Mouse (Mus musculus): Measurements from ENCODE around the gene Acot7. TPM values are rescaled to one million over a fixed set of nuclear protein-coding genes. Genes with fewer than 3 reads are reported as not detected.

Acot7 gene
- polyA plus RNA-seq, 1 experiment from 2014 or later: 125 TPM

- no peak overlapping the region for H3K27ac ChIP-seq (ENCODE audit: low read depth, low read length)
- H3K9me3 ChIP-seq (ENCODE audit: control insufficient read depth, low read length): no peaks in the 10 kb centered on the region
- no peaks in the 10 kb centered on the region; the same call in 1 of the 2 replicates for H3K27me3 ChIP-seq (ENCODE audit: control insufficient read depth, insufficient read depth, low read length)
- WGBS: 90% methylated on average over 9 of the region's 9 CpGs
- H3K9ac ChIP-seq (ENCODE audit: low read depth, low read length): no peak overlapping the region
- H3K4me3 ChIP-seq (ENCODE audit: low read depth, low read length): no peak overlapping the region
- DNase-seq (ENCODE audit: low spot score) (no peak), ATAC-seq (ENCODE audit: low FRiP score) (no peak)
- no peaks in the 10 kb centered on the region for H3K36me3 ChIP-seq (ENCODE audit: control insufficient read depth, insufficient read depth, low read length)
- no peak overlapping the region for H3K4me2 ChIP-seq (replicated peaks; ENCODE audit: low read depth, low read length)
- peaks cover 3% of the 10 kb centered on the region; the same call in 1 of the 2 replicates for H3K4me1 ChIP-seq (replicated peaks; ENCODE audit: control insufficient read depth, insufficient read depth, low read length)
These were observed 87.1 kb downstream of the Acot7 start for GRCm38 (mm10) chr4:152264867-152265568.

GRCm38 (mm10) chr4:152265791-152266190 is 87.9 kb downstream of the Acot7 start:
- H3K9me3 ChIP-seq (ENCODE audit: control insufficient read depth, low read length): no peaks in the 10 kb centered on the region
- H3K27ac ChIP-seq (ENCODE audit: low read depth, low read length): no peak overlapping the region
- no peak overlapping the region for H3K4me3 ChIP-seq (ENCODE audit: low read depth, low read length)
- no peaks in the 10 kb centered on the region for H3K36me3 ChIP-seq (ENCODE audit: control insufficient read depth, insufficient read depth, low read length)
- peaks cover 3% of the 10 kb centered on the region; the same call in 1 of the 2 replicates for H3K4me1 ChIP-seq (replicated peaks; ENCODE audit: control insufficient read depth, insufficient read depth, low read length)
- WGBS: 60% methylated on average over 5 of the region's 5 CpGs
- H3K4me2 ChIP-seq (replicated peaks; ENCODE audit: low read depth, low read length): no peak overlapping the region
- H3K9ac ChIP-seq (ENCODE audit: low read depth, low read length): no peak overlapping the region
- no peaks in the 10 kb centered on the region; the same call in 1 of the 2 replicates for H3K27me3 ChIP-seq (ENCODE audit: control insufficient read depth, insufficient read depth, low read length)
- DNase-seq (ENCODE audit: low spot score): no peak
- no peak for ATAC-seq (ENCODE audit: low FRiP score)

DNA sequence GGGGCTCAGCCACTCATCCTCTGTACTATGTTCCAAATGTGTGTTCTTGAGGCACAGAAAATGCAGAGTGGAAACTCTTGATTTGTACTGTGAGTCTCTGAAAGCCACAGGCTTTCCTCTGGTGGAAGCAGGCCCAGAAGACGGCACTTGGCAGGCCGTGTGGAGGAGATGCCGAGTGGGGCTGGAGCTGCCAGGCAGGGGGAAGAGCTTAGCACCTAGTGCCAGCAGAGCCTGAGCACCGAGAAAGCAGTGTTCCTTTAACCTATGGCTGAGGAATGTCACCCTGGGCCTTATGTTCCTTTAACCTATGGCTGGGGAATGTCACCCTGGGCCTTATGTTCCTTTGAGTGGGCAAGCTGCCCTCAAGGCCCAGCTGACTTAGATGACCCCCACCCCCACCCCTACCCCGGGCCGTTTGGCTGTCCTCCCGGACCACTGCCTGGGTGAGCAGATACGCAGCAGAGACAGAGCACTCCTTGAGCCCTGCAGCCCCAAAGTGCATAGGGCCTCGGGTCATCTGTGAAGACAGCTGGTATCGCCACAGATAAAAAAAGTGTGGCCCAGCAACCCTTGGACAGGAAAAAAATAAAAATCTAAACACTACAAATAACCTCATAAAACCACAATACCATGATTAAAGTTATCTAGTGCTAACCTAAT is 88.4 kb downstream of the Acot7 start:
- H3K27me3 ChIP-seq (ENCODE audit: control insufficient read depth, insufficient read depth, low read length): no peaks in the 10 kb centered on the region; the same call in 1 of the 2 replicates
- no peak overlapping the region for H3K4me2 ChIP-seq (replicated peaks; ENCODE audit: low read depth, low read length)
- no peak overlapping the region for H3K9ac ChIP-seq (ENCODE audit: low read depth, low read length)
- H3K36me3 ChIP-seq (ENCODE audit: control insufficient read depth, insufficient read depth, low read length): no peaks in the 10 kb centered on the region
- DNase-seq (ENCODE audit: low spot score) (no peak), ATAC-seq (ENCODE audit: low FRiP score) (no peak)
- no peak overlapping the region for H3K27ac ChIP-seq (ENCODE audit: low read depth, low read length)
- H3K4me3 ChIP-seq (ENCODE audit: low read depth, low read length): no peak overlapping the region
- H3K4me1 ChIP-seq (replicated peaks; ENCODE audit: control insufficient read depth, insufficient read depth, low read length): peaks cover 3% of the 10 kb centered on the region; the same call in 1 of the 2 replicates
- H3K9me3 ChIP-seq (ENCODE audit: control insufficient read depth, low read length): no peaks in the 10 kb centered on the region
- 54% methylated on average over 10 of the region's 10 CpGs for WGBS

DNA sequence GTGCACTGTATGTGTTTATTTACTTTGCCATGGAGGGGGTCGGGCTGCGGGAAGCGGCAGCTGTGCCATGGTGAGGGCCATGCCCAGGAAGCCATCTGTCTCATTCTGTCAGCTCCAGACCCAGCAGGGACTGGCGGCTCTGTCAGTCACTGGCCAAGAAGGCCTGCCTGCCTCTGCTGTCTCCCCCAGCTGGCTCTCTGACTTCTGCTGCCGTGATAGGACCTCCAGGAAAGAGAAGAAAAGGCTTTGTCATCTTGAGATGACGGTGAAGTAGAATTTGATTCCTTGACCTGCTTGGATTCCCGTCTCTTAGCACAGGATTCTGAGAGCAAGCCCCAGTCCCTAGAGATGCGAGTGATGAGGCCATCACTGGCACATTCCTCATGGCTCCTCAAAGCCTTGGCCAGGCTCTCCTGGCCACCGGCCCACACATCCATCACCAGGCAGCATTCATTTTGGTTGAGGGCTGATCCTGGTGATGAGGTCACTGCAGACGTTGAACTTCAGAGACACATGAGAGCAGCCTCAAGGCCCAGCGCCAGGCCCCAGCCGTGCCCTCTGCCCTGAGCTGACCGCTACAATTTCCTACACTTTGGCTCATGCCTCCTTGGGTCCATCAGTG is 89.9 kb downstream of the Acot7 start:
- Histone ChIP-seq H3K27ac (ENCODE audit: low read depth, low read length) (no peak overlapping the region), H3K4me2 (replicated peaks; ENCODE audit: low read depth, low read length) (no peak overlapping the region), H3K27me3 (ENCODE audit: control insufficient read depth, insufficient read depth, low read length) (peaks cover 2% of the 10 kb centered on the region; the same call in 1 of the 2 replicates), H3K4me1 (replicated peaks; ENCODE audit: control insufficient read depth, insufficient read depth, low read length) (peaks cover 6% of the 10 kb centered on the region; the same call in 1 of the 2 replicates), H3K4me3 (ENCODE audit: low read depth, low read length) (no peak overlapping the region), H3K9ac (ENCODE audit: low read depth, low read length) (no peak overlapping the region), H3K9me3 (ENCODE audit: control insufficient read depth, low read length) (no peaks in the 10 kb centered on the region), H3K36me3 (ENCODE audit: control insufficient read depth, insufficient read depth, low read length) (no peaks in the 10 kb centered on the region)
- no peak for ATAC-seq (ENCODE audit: low FRiP score)
- WGBS: 66% methylated on average over 13 of the region's 13 CpGs
- DNase-seq (ENCODE audit: low spot score): no peak

DNA sequence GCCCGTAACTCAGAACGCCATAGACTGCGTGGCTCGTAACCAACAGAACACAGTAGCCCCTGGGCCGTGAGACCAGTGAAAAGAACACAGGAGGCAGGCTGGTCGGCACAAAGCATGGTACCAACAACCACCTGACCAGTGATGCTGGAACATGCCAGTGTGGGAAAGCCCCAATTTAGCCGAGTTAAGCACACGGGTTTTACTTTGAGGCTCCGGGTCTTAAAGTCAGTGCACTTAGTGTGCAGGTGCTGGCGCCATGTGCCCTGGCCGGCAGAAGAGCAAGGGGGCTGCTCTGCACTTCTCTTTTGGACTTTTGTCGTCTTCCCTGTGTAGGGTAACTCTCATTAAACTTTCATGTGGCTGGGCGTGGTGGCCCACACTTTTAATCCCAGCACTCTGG is 92.0 kb downstream of the Acot7 start:
- Histone ChIP-seq H3K4me1 (replicated peaks; ENCODE audit: control insufficient read depth, insufficient read depth, low read length) (peaks cover 9% of the 10 kb centered on the region; the same call in 1 of the 2 replicates), H3K9ac (ENCODE audit: low read depth, low read length) (no peak overlapping the region), H3K4me2 (replicated peaks; ENCODE audit: low read depth, low read length) (no peak overlapping the region), H3K27ac (ENCODE audit: low read depth, low read length) (no peak overlapping the region), H3K9me3 (ENCODE audit: control insufficient read depth, low read length) (no peaks in the 10 kb centered on the region), H3K36me3 (ENCODE audit: control insufficient read depth, insufficient read depth, low read length) (no peaks in the 10 kb centered on the region), H3K27me3 (ENCODE audit: control insufficient read depth, insufficient read depth, low read length) (peaks cover 10% of the 10 kb centered on the region), H3K4me3 (ENCODE audit: low read depth, low read length) (no peak overlapping the region)
- no peak for ATAC-seq (ENCODE audit: low FRiP score)
- 91% methylated on average over 13 of the region's 13 CpGs for WGBS
- DNase-seq (ENCODE audit: low spot score): no peak

DNA sequence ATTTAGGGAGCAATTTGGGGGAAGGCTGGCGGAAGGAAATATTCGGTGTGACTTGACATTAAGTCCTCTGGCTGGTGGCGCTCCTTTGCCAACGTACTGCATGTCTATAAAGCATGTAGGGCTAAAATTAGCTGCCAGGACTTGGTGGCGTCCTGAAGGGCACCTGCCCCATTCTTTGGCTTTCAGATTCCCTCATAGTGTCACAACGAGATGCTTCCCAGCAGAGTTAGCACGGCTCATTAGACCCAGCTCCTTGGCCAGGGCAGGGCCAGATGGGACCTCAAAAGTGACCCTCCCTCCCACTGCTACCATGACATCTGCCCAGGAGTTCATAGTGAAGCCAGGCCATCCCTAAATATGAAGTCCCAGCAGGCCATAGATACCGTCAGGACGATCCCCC is 92.7 kb downstream of the Acot7 start:
- Histone ChIP-seq H3K9ac (ENCODE audit: low read depth, low read length) (no peak overlapping the region), H3K36me3 (ENCODE audit: control insufficient read depth, insufficient read depth, low read length) (no peaks in the 10 kb centered on the region), H3K4me3 (ENCODE audit: low read depth, low read length) (no peak overlapping the region), H3K27me3 (ENCODE audit: control insufficient read depth, insufficient read depth, low read length) (peaks cover 16% of the 10 kb centered on the region), H3K27ac (ENCODE audit: low read depth, low read length) (no peak overlapping the region), H3K4me2 (replicated peaks; ENCODE audit: low read depth, low read length) (no peak overlapping the region), H3K4me1 (replicated peaks; ENCODE audit: control insufficient read depth, insufficient read depth, low read length) (peaks cover 9% of the 10 kb centered on the region; the same call in 1 of the 2 replicates), H3K9me3 (ENCODE audit: control insufficient read depth, low read length) (no peaks in the 10 kb centered on the region)
- no peak for ATAC-seq (ENCODE audit: low FRiP score)
- 64% methylated on average over 9 of the region's 9 CpGs for WGBS
- DNase-seq (ENCODE audit: low spot score): no peak

GRCm38 (mm10) chr4:152271334-152271733 is 93.4 kb downstream of the Acot7 start:
- Histone ChIP-seq H3K4me2 (replicated peaks; ENCODE audit: low read depth, low read length) (no peak overlapping the region), H3K9ac (ENCODE audit: low read depth, low read length) (no peak overlapping the region), H3K36me3 (ENCODE audit: control insufficient read depth, insufficient read depth, low read length) (no peaks in the 10 kb centered on the region), H3K27me3 (ENCODE audit: control insufficient read depth, insufficient read depth, low read length) (peaks cover 23% of the 10 kb centered on the region), H3K9me3 (ENCODE audit: control insufficient read depth, low read length) (no peaks in the 10 kb centered on the region), H3K4me3 (ENCODE audit: low read depth, low read length) (no peak overlapping the region), H3K27ac (ENCODE audit: low read depth, low read length) (no peak overlapping the region), H3K4me1 (replicated peaks; ENCODE audit: control insufficient read depth, insufficient read depth, low read length) (peaks cover 9% of the 10 kb centered on the region; the same call in 1 of the 2 replicates)
- WGBS: 91% methylated on average over 11 of the region's 11 CpGs
- DNase-seq (ENCODE audit: low spot score): no peak
- no peak for ATAC-seq (ENCODE audit: low FRiP score)

- Histone ChIP-seq H3K9ac (ENCODE audit: low read depth, low read length) (no peak overlapping the region), H3K4me1 (replicated peaks; ENCODE audit: control insufficient read depth, insufficient read depth, low read length) (peaks cover 9% of the 10 kb centered on the region), H3K4me3 (ENCODE audit: low read depth, low read length) (no peak overlapping the region), H3K27me3 (ENCODE audit: control insufficient read depth, insufficient read depth, low read length) (peaks cover 27% of the 10 kb centered on the region), H3K27ac (ENCODE audit: low read depth, low read length) (no peak overlapping the region), H3K36me3 (ENCODE audit: control insufficient read depth, insufficient read depth, low read length) (no peaks in the 10 kb centered on the region), H3K4me2 (replicated peaks; ENCODE audit: low read depth, low read length) (no peak overlapping the region), H3K9me3 (ENCODE audit: control insufficient read depth, low read length) (no peaks in the 10 kb centered on the region)
- 70% methylated on average over 7 of the region's 7 CpGs for WGBS
- no peak for ATAC-seq (ENCODE audit: low FRiP score)
- no peak for DNase-seq (ENCODE audit: low spot score)
These were observed 94.1 kb downstream of the Acot7 start for GRCm38 (mm10) chr4:152272006-152272405.
